Mouse (Mus musculus): ENCODE results near the gene Csrnp1. TPM values are rescaled to one million over a fixed set of nuclear protein-coding genes. Genes with fewer than 3 reads are reported as not detected.

Csrnp1 gene
- 3.4 and 4.6 TPM in 2 replicates for polyA plus RNA-seq (2016; fragmentation: Nextera tagmentation; extraction: Ambion mirVana)

DNA sequence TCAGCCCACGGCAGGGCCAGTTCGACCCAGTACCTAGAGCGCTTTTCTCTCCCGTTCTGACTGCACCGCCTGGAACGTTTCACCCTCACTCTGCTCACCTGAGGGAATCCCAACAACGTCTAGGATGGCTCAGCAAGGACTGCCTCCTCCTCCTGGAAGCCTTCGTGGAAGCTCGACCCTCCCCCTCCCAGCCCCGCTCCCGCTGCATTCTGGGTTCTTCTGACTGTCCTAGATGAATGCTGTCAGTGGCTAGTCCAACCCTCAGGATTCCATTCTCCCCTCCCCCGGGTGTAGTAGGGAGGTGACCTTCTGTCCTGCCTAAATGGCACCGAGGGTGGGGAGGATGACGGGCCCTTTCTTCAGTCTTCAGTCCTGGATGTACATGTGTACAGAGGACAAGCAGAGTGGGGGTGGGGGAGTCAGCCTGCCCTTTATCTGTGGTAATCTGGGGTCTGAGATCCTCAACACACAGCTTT, at the start of gene Csrnp1:
TSS of gene Csrnp1 (minus strand) at position 123 of the 476 bp plus-strand sequence.
- Histone ChIP-seq H3K4me3 (peak within 1 kb of the TSS; percentile 66), H3K36me3 (no peaks in the 10 kb centered on the region), H3K4me1 (peaks cover 48% of the 10 kb centered on the region), H3K9ac (peak within 1 kb of the TSS; percentile 69), H3K9me3 (no peaks in the 10 kb centered on the region), H3K27me3 (no peaks in the 10 kb centered on the region), H3K4me2 (replicated peaks) (peak within 1 kb of the TSS; percentile 98), H3K27ac (peak within 1 kb of the TSS; percentile 70)
- ATAC-seq (ENCODE audit: insufficient number of reproducible peaks, insufficient read depth, low FRiP score, low TSS enrichment) = no peak
- WGBS = 6% methylated on average over 14 of the region's 14 CpGs

GRCm38 (mm10) chr9:120032710-120033109, 48.3 kb upstream of the Csrnp1 start:
- no peaks in the 10 kb centered on the region for H3K9me3 ChIP-seq
- no peaks in the 10 kb centered on the region for H3K4me1 ChIP-seq
- no peaks in the 10 kb centered on the region for H3K27me3 ChIP-seq
- H3K27ac ChIP-seq = no peak overlapping the region
- no peaks in the 10 kb centered on the region for H3K36me3 ChIP-seq
- no peak overlapping the region for H3K4me2 ChIP-seq (replicated peaks)
- no peak overlapping the region for H3K9ac ChIP-seq
- no peak overlapping the region for H3K4me3 ChIP-seq
- 89% methylated on average over 6 of the region's 6 CpGs for WGBS
- no peak for ATAC-seq (ENCODE audit: insufficient number of reproducible peaks, insufficient read depth, low FRiP score, low TSS enrichment)

- WGBS = 83% methylated on average over 10 of the region's 10 CpGs
- no peaks in the 10 kb centered on the region for H3K4me1 ChIP-seq
- H3K4me3 ChIP-seq = no peak overlapping the region
- H3K36me3 ChIP-seq = no peaks in the 10 kb centered on the region
- H3K9ac ChIP-seq = no peak overlapping the region
- ATAC-seq (ENCODE audit: insufficient number of reproducible peaks, insufficient read depth, low FRiP score, low TSS enrichment) = no peak
- H3K27me3 ChIP-seq = no peaks in the 10 kb centered on the region
- no peak overlapping the region for H3K4me2 ChIP-seq (replicated peaks)
- H3K27ac ChIP-seq = no peak overlapping the region
- no peaks in the 10 kb centered on the region for H3K9me3 ChIP-seq
Observed at GRCm38 (mm10) chr9:120030421-120030820, 46.0 kb upstream of the Csrnp1 start.

- Histone ChIP-seq H3K36me3 (no peaks in the 10 kb centered on the region), H3K9ac (no peak overlapping the region), H3K4me1 (no peaks in the 10 kb centered on the region), H3K4me2 (replicated peaks) (no peak overlapping the region), H3K27me3 (no peaks in the 10 kb centered on the region), H3K9me3 (no peaks in the 10 kb centered on the region), H3K27ac (no peak overlapping the region), H3K4me3 (no peak overlapping the region)
- 86% methylated on average over 6 of the region's 6 CpGs for WGBS
- ATAC-seq (ENCODE audit: insufficient number of reproducible peaks, insufficient read depth, low FRiP score, low TSS enrichment) = no peak
Observed at GRCm38 (mm10) chr9:120029880-120030279, 45.4 kb upstream of the Csrnp1 start.

DNA sequence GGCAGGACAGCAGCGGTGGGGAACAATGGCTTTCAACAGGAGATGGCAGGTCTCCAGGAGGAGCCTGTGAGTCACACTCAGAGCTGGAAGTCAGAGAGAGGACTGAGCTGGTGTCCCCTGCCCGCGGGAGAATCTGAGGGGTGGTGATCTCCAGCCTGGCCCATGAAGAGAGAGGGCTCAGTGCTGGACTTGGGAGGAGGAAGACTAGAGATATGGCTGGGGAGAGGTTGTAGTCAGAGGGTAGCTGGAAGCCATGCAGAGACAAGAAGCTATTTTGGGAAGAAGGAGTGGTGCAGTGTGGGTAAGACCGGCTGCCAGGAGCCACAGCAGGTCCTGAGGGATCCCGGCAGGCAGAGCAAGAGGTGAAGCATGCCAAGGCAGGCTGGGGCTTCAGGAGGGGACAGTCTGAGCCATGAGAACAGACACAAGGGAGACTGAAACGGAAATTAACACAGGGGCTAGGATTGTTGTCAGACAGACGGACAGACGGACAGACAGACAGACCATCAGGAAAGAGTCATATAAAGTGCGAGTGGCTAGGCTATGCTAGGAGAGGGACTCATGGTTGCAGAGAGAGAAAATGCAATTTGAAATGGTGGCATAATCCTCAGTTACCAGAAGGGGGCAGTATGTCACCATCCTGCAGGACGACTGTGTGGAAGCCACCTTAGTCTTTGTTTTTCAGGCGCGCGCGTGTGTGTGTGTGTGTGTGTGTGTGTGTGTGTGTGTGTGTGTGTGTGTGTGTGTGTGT, 43.1 kb upstream of the Csrnp1 start:
- H3K36me3 ChIP-seq = no peaks in the 10 kb centered on the region
- H3K4me1 ChIP-seq = no peaks in the 10 kb centered on the region
- no peak overlapping the region for H3K4me3 ChIP-seq
- no peaks in the 10 kb centered on the region for H3K27me3 ChIP-seq
- no peak for ATAC-seq (ENCODE audit: insufficient number of reproducible peaks, insufficient read depth, low FRiP score, low TSS enrichment)
- no peak overlapping the region for H3K4me2 ChIP-seq (replicated peaks)
- no peak overlapping the region for H3K27ac ChIP-seq
- no peaks in the 10 kb centered on the region for H3K9me3 ChIP-seq
- WGBS = 25% methylated on average over 14 of the region's 14 CpGs
- no peak overlapping the region for H3K9ac ChIP-seq

GRCm38 (mm10) chr9:120024625-120025024, 40.2 kb upstream of the Csrnp1 start:
- Histone ChIP-seq H3K4me3 (no peak overlapping the region), H3K36me3 (no peaks in the 10 kb centered on the region), H3K4me2 (replicated peaks) (no peak overlapping the region), H3K27me3 (no peaks in the 10 kb centered on the region), H3K9ac (no peak overlapping the region), H3K27ac (no peak overlapping the region), H3K9me3 (no peaks in the 10 kb centered on the region), H3K4me1 (0 out of 2 replicates have a peak, but pooled peaks cover 5% of the 10 kb centered on the region)
- no peak for ATAC-seq (ENCODE audit: insufficient number of reproducible peaks, insufficient read depth, low FRiP score, low TSS enrichment)
- WGBS = 69% methylated on average over 5 of the region's 5 CpGs

DNA sequence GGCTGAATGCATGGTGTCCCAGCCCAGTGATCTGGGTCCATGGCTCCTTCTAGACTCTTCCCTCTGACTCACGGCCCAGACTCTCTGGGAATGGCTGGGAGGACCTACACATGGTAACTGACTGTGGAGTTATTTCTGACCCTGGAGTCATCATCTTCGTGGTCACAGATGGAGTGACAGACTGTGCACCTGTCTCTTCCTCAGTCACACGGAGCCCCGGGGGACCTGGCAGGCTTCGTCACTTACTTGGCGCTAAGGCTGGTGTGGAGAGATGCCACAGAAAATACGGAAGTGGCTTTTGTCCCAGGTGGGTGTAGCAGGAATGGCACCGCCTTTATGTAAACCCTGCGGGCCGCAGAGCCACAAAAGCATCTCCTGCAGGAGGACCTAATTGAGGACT, 39.7 kb upstream of the Csrnp1 start:
- Histone ChIP-seq H3K9me3 (no peaks in the 10 kb centered on the region), H3K4me3 (no peak overlapping the region), H3K9ac (no peak overlapping the region), H3K36me3 (no peaks in the 10 kb centered on the region), H3K4me2 (replicated peaks) (no peak overlapping the region), H3K4me1 (0 out of 2 replicates have a peak, but pooled peaks cover 5% of the 10 kb centered on the region), H3K27ac (no peak overlapping the region), H3K27me3 (no peaks in the 10 kb centered on the region)
- WGBS = 83% methylated on average over 10 of the region's 10 CpGs
- no peak for ATAC-seq (ENCODE audit: insufficient number of reproducible peaks, insufficient read depth, low FRiP score, low TSS enrichment)

DNA sequence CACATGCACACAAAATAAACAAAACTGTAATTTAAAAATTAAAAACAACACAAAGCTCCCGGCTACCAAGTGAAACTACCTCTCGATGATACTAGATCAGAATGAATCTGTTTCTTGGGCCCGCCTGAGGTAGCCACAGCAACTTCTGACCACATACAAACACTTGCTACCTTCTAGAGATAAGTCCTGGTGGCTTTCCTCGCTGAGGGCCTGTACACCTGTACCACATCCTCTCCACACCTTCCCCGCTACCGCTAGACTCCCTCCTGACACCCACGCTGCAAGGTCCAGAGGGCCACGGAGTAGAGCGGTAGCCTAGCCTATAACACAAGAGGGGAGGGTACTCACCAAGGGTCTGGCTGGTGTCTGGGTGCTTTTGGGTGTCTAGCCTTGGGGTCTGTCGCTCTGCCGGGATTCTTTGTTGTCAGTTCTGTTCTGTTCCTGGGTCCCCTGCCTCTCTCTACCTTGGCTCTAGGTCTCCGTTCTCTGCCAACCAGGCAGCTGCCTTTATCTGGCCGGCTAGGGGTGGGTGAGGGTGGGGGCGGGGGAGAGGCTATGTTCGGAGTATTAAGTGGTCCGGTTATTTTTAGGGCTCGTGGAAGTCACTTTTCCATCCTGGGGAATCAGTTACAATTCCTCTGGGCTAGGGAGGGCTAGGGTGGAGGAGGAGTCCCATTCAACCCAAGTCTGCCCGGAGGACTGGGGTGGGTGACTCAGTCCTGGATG, 38.8 kb upstream of the Csrnp1 start, which contains the start of gene Xirp1:
TSS of gene Xirp1 (minus strand) at position 513 of the 726 bp plus-strand sequence.
- no peak within 1 kb of the TSS for H3K4me3 ChIP-seq
- H3K4me1 ChIP-seq = 0 out of 2 replicates have a peak, but pooled peaks cover 5% of the 10 kb centered on the region
- no peaks in the 10 kb centered on the region for H3K36me3 ChIP-seq
- no peaks in the 10 kb centered on the region for H3K27me3 ChIP-seq
- 84% methylated on average over 18 of the region's 18 CpGs for WGBS
- H3K4me2 ChIP-seq (replicated peaks) = no peak within 1 kb of the TSS
- H3K9me3 ChIP-seq = no peaks in the 10 kb centered on the region
- ATAC-seq (ENCODE audit: insufficient number of reproducible peaks, insufficient read depth, low FRiP score, low TSS enrichment) = no peak
- no peak within 1 kb of the TSS for H3K9ac ChIP-seq
- no peak within 1 kb of the TSS for H3K27ac ChIP-seq

DNA sequence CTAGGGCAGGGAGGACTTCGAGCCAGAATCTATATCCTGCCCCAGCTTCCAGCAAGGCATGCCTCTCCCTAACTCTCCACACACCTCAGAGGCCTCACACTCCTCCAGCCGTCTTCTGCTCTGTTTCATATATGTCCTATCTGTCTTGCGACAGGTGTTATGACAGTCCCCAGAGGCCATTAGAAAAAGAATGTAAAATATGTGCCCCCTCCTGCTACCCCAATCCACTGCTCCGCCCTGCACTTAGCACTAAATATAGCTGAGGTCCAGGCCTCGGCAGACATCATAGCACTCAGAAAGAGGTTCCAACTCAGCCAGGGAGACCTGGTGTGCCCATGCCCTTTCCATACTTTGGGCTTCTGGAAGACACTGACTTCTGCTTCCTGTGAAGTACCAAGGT, 36.7 kb upstream of the Csrnp1 start:
- Histone ChIP-seq H3K27ac (no peak overlapping the region), H3K36me3 (no peaks in the 10 kb centered on the region), H3K4me2 (replicated peaks) (no peak overlapping the region), H3K27me3 (no peaks in the 10 kb centered on the region), H3K9ac (no peak overlapping the region; the same call in 1 of the 2 replicates), H3K4me1 (0 out of 2 replicates have a peak, but pooled peaks cover 5% of the 10 kb centered on the region), H3K4me3 (no peak overlapping the region), H3K9me3 (no peaks in the 10 kb centered on the region)
- WGBS = 64% methylated on average over 5 of the region's 5 CpGs
- no peak for ATAC-seq (ENCODE audit: insufficient number of reproducible peaks, insufficient read depth, low FRiP score, low TSS enrichment)

DNA sequence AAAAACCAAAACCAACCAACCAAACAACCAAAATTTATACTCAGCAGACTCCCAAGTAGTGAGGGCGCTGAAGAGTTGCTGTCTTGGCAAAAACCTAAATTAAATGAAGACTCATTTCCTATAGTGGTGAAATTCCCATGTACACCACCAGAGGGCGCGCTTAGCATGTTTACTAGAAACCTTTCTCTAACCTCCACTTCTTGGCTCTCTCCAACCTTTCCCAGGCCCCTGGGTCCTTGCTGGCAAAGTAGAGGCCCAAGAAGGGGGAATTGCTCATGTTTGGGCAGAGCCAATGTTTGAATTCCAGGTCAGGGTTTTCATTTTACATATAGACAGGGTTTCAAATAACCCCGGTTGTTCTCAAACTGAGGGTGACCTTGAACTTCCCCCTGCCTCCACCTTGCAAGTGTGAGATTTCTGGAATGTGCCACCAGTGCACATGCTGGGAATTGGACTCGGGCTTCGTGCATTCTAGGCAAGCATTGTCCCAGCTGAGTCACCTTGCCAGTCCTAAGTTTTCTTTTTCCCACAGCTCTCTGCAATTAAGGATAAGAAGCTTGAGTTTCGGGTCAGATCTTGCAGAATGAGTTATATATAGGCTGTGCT, 35.9 kb upstream of the Csrnp1 start:
- Histone ChIP-seq H3K36me3 (no peaks in the 10 kb centered on the region), H3K4me2 (replicated peaks) (no peak overlapping the region), H3K27ac (no peak overlapping the region), H3K4me3 (no peak overlapping the region), H3K27me3 (no peaks in the 10 kb centered on the region), H3K9ac (no peak overlapping the region), H3K9me3 (no peaks in the 10 kb centered on the region), H3K4me1 (0 out of 2 replicates have a peak, but pooled peaks cover 5% of the 10 kb centered on the region)
- 35% methylated on average over 7 of the region's 7 CpGs for WGBS
- no peak for ATAC-seq (ENCODE audit: insufficient number of reproducible peaks, insufficient read depth, low FRiP score, low TSS enrichment)

- Histone ChIP-seq H3K4me3 (no peak overlapping the region), H3K9ac (no peak overlapping the region), H3K9me3 (no peaks in the 10 kb centered on the region), H3K27ac (no peak overlapping the region), H3K4me1 (0 out of 2 replicates have a peak, but pooled peaks cover 5% of the 10 kb centered on the region), H3K27me3 (no peaks in the 10 kb centered on the region), H3K4me2 (replicated peaks) (no peak overlapping the region), H3K36me3 (no peaks in the 10 kb centered on the region)
- no peak for ATAC-seq (ENCODE audit: insufficient number of reproducible peaks, insufficient read depth, low FRiP score, low TSS enrichment)
- 73% methylated on average over 10 of the region's 10 CpGs for WGBS
Observed at GRCm38 (mm10) chr9:120016956-120017355, 32.5 kb upstream of the Csrnp1 start.
